8 mouse cellular contexts compared by ENCODE assay signal in the genomic region with DNA sequence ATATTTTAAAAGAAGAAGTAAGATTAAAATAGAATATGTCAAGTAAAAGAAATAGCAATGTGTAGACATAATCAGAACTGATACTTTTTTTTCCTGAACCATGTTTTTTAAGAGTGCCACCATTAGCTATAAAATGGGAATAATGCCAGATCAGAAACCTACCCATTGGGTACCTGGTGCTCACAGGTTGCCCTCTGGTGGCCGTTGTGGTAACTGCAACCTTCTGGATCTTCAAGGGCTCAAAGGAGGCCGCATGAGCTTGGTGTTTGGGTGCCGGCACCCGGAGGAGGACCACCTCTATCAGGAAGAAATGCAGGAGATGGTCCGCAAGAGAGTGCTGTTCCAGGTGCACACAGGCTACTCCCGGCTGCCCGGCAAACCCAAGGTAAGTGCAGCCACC. TPM values are rescaled to one million over a fixed set of nuclear protein-coding genes. Genes with fewer than 3 reads are reported as not detected.
DNase-seq lines count a peak whose midpoint lies in the region; ATAC-seq lines count a peak whose summit lies in the region.

No protein-coding gene starts in this region.

- H3K4me2 ChIP-seq in forebrain, embryonic 12.5 days: no peak overlapping the region

- no peaks in the 10 kb centered on the region for H3K36me3 ChIP-seq in forebrain, embryonic 10.5 days (replicated peaks)
- no peaks in the 10 kb centered on the region for H3K36me3 ChIP-seq in forebrain, embryonic 12.5 days (replicated peaks)

- peaks cover 6% of the 10 kb centered on the region for H3K4me1 ChIP-seq in forebrain, embryonic 10.5 days
- peaks cover 3% of the 10 kb centered on the region; the same call in 1 of the 2 replicates for H3K4me1 ChIP-seq in forebrain, embryonic 12.5 days

- H3K9me3 ChIP-seq in forebrain, embryonic 10.5 days: no peaks in the 10 kb centered on the region
- H3K9me3 ChIP-seq in forebrain, embryonic 12.5 days: no peaks in the 10 kb centered on the region

- 11% methylated on average over 7 of the region's 7 CpGs for WGBS in forebrain, embryonic 10.5 days
- WGBS in forebrain, embryonic 12.5 days: 9% methylated on average over 7 of the region's 7 CpGs

- H3K27me3 ChIP-seq in forebrain, embryonic 10.5 days (ENCODE audit: poor library complexity, severe bottlenecking): peaks cover 43% of the 10 kb centered on the region
- H3K27me3 ChIP-seq in forebrain, embryonic 12.5 days: peaks cover 45% of the 10 kb centered on the region

- H3K9ac ChIP-seq in forebrain, embryonic 12.5 days: no peak overlapping the region

- no peak overlapping the region for H3K27ac ChIP-seq in forebrain, embryonic 10.5 days
- no peak overlapping the region for H3K27ac ChIP-seq in forebrain, embryonic 12.5 days

- intact Hi-C loops in gastrocnemius, postnatal 36 days (cut with DNase I): loop anchor here (2.0 kb wide), 1 partner anchor 99 kb away; no protein-coding TSS in a partner anchor

- no peak for ATAC-seq in forebrain, embryonic 12.5 days (ENCODE audit: low FRiP score)
- ATAC-seq in megakaryocyte-erythroid progenitor cell, adult 5-6 weeks (replicated peaks; ENCODE audit: low FRiP score, low TSS enrichment, poor library complexity, severe bottlenecking): peak; percentile 39; the same call in 1 of the 2 replicates

- no peak overlapping the region for H3K4me3 ChIP-seq in forebrain, embryonic 10.5 days
- no peak overlapping the region for H3K4me3 ChIP-seq in forebrain, embryonic 12.5 days (replicated peaks)

- DNase-seq in forebrain, embryonic 10.5 days (ENCODE audit: extremely low spot score, low spot score): peak; percentile 70
- DNase-seq in WW6 (ENCODE audit: low read depth, low spot score): peak; percentile 72
- DNase-seq in cerebellum, postnatal 25 days: peak; percentile 85 to 91
- peak; percentile 66 to 72 for DNase-seq in gastrocnemius, postnatal 36 days
- DNase-seq in layer of hippocampus, postnatal 25 days (ENCODE audit: extremely low spot score in 1 of 2, low spot score in 1 of 2): peak; percentile 78 to 97
- DNase-seq in spleen, postnatal 36 days (ENCODE audit: low spot score in 2 of 2): peak; percentile 38 to 57

RNA-seq across cellular contexts. Expression of a gene that starts 28.5 kb away (rescaled TPM):
- polyA plus RNA-seq in forebrain, embryonic 10.5 days (2016; fragmentation: Nextera tagmentation; extraction: Ambion mirVana): 2.0 and 2.6 TPM in 2 replicates
- polyA plus RNA-seq in forebrain, embryonic 12.5 days (2016; fragmentation: Nextera tagmentation; extraction: Ambion mirVana): 4.8 and 5.7 TPM in 2 replicates
- 10 to 100 TPM in 1 of 2 experiments, 1 to 10 TPM in 1; 7.2 to 10.5 TPM for total RNA-seq in gastrocnemius, postnatal 36 days (2021)
- 1 to 10 TPM; 4.3 to 5.5 TPM for total RNA-seq in layer of hippocampus, postnatal 25 days (2021)
- total RNA-seq in megakaryocyte-erythroid progenitor cell, adult 5-6 weeks (2014; fragmentation: Nextera tagmentation): 535 and 677 TPM in 2 replicates
- 135 and 231 TPM in 2 replicates for total RNA-seq in megakaryocyte-erythroid progenitor cell, adult 5-6 weeks (2017)

RNA-seq across cellular contexts. Expression of a gene that starts 35.7 kb away (rescaled TPM):
- 0.89 and 0.93 TPM in 2 replicates for polyA plus RNA-seq in forebrain, embryonic 10.5 days (2016; fragmentation: Nextera tagmentation; extraction: Ambion mirVana)
- polyA plus RNA-seq in forebrain, embryonic 12.5 days (2016; fragmentation: Nextera tagmentation; extraction: Ambion mirVana): 0.65 and 0.74 TPM in 2 replicates
- 1 to 10 TPM; 1.1 to 1.2 TPM for total RNA-seq in gastrocnemius, postnatal 36 days (2021)
- total RNA-seq in layer of hippocampus, postnatal 25 days (2021): under 1 TPM; 0.31 to 0.54 TPM
- not detected in 2 replicates for total RNA-seq in megakaryocyte-erythroid progenitor cell, adult 5-6 weeks (2014; fragmentation: Nextera tagmentation)
- not detected in 2 replicates for total RNA-seq in megakaryocyte-erythroid progenitor cell, adult 5-6 weeks (2017)

Comparison
In these comparisons a context has a peak if more than half of its experiments do, and no peak if none do; other contexts are left out.
1. RNA of a gene that starts 28.5 kb away (total RNA-seq): 135 to 677 TPM in megakaryocyte-erythroid progenitor cell, adult 5-6 weeks; 7.2 to 10.5 TPM in gastrocnemius, postnatal 36 days and 4.3 to 5.5 TPM in layer of hippocampus, postnatal 25 days; every median in the first group is over 10 times any median in the second.
2. Peak in every context shown above with its lines, with median percentiles within 50 percentile points of each other: DNase-seq.